Mouse (Mus musculus): ENCODE measurements at regions not wholly inside any gene's neighbourhood (a gene's known extent, or its start where the extent isn't known, plus 50 kb on each side); places are given as distances from the start of the nearest gene placed in this dataset.

DNA sequence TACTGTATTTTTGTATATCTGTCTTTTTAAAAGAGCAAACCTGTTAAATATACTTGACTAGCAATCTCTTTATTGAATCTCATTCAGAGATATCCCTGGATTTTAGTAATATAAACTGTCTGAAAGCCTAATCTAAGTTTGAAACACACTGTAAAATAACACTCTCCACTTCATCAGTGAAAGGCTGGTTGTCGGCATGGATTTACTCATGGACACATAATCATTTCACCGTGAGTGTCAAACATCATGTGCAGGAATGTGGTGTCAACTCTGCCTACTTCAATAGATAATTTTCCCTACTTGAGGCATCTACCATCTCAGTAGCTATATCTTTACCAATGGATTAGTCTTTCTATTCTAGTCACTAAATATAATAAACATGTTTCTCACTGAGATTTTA is 73.0 kb upstream of the Mdfic start:
- H3K36me3 ChIP-seq (ENCODE audit: control insufficient read depth, insufficient read depth, low read length, poor library complexity, severe bottlenecking): no peaks in the 10 kb centered on the region
- in situ Hi-C loops (cut with MboI; ENCODE audit: low sequenced_read_pairs in 2 of 2, unreplicated experiment in 2 of 2): no loop called here
- H3K9me3 ChIP-seq (ENCODE audit: control insufficient read depth, insufficient read depth, low read depth, low read length): no peaks in the 10 kb centered on the region
- no peak overlapping the region for H3K27ac ChIP-seq (ENCODE audit: insufficient read depth, low read depth, low read length, poor library complexity, severe bottlenecking)
- no peak for TF ChIP-seq CHD2 (IDR thresholded peaks at IDR 0.05; ENCODE audit: low read depth, low read length)
- TF ChIP-seq ZNF384 (IDR thresholded peaks at IDR 0.05; ENCODE audit: low read depth, low read length): no peak
- TF ChIP-seq MAFK (IDR thresholded peaks at IDR 0.05; ENCODE audit: insufficient read depth, low read depth, low read length): no peak
- no peak for TF ChIP-seq HCFC1 (IDR thresholded peaks at IDR 0.05; ENCODE audit: borderline replicate concordance, insufficient read depth, low read length)
- TF ChIP-seq ZC3H11A (IDR thresholded peaks at IDR 0.05; ENCODE audit: borderline replicate concordance, low read depth, low read length): no peak
- no peak for DNase-seq (ENCODE audit: low read depth, low spot score)
- H3K4me3 ChIP-seq (ENCODE audit: insufficient read depth in 1 of 2, low read depth in 1 of 2, low read length in 2 of 2, poor library complexity in 1 of 2, severe bottlenecking in 1 of 2): no peak overlapping the region
- H3K4me1 ChIP-seq (ENCODE audit: control insufficient read depth in 2 of 2, insufficient read depth in 2 of 2, low read length in 2 of 2, poor library complexity in 1 of 2): no peaks in the 10 kb centered on the region
- no peak overlapping the region for H3K9ac ChIP-seq (ENCODE audit: insufficient read depth, low read depth, low read length, poor library complexity, severe bottlenecking)
